ENCODE assay signal across 8 mouse cellular contexts in genomic region chr11:42182825-42183152, GRCm38 (mm10). TPM values are rescaled to one million over a fixed set of nuclear protein-coding genes. Genes with fewer than 3 reads are reported as not detected.
A peak's percentile ranks its signal among the peaks of the same experiment; 100 is the strongest.
DNase-seq lines count a peak whose midpoint lies in the region; ATAC-seq and TF ChIP-seq lines count a peak whose summit lies in the region.

Gene Gabra1 (minus strand): TSS chr11:42182930.

- H3K27me3 ChIP-seq in forebrain, embryonic 12.5 days, result peaks cover 23% of the 10 kb centered on the region
- no peaks in the 10 kb centered on the region for H3K27me3 ChIP-seq in midbrain, embryonic 13.5 days

- no peaks in the 10 kb centered on the region for H3K36me3 ChIP-seq in forebrain, embryonic 12.5 days (replicated peaks)
- H3K36me3 ChIP-seq in midbrain, embryonic 13.5 days, result no peaks in the 10 kb centered on the region

- H3K9ac ChIP-seq in forebrain, embryonic 12.5 days, result peak within 1 kb of the TSS; percentile 70
- H3K9ac ChIP-seq in midbrain, embryonic 13.5 days (replicated peaks), result peak within 1 kb of the TSS; percentile 86

- no peak for DNase-seq in gastrocnemius, adult 2 months
- no peak for DNase-seq in gastrocnemius, adult 18-20 months (ENCODE audit: low spot score)
- DNase-seq in layer of hippocampus, postnatal 14 days (ENCODE audit: low spot score in 2 of 2), result peak; percentile 28 to 32
- no peak for DNase-seq in yolk sac, embryonic 10.5 days (ENCODE audit: low spot score)

- H3K27ac ChIP-seq in gastrocnemius, adult 2 months, result no peak within 1 kb of the TSS
- no peak within 1 kb of the TSS for H3K27ac ChIP-seq in bone marrow macrophage, adult 2 months (ENCODE audit: insufficient read depth, low read depth, low read length)
- no peak within 1 kb of the TSS for H3K27ac ChIP-seq in forebrain, embryonic 12.5 days
- peak within 1 kb of the TSS; percentile 90 for H3K27ac ChIP-seq in midbrain, embryonic 13.5 days

- TF ChIP-seq POLR2A in bone marrow macrophage, adult 2 months (IDR thresholded peaks at IDR 0.05; ENCODE audit: borderline replicate concordance, low read depth, low read length), result no peak

- no peak for TF ChIP-seq CTCF in gastrocnemius, adult 2 months (IDR thresholded peaks at IDR 0.05)
- TF ChIP-seq CTCF in bone marrow macrophage, adult 2 months (IDR thresholded peaks at IDR 0.05; ENCODE audit: low read depth, low read length), result no peak

- no peaks in the 10 kb centered on the region for H3K9me3 ChIP-seq in forebrain, embryonic 12.5 days
- H3K9me3 ChIP-seq in midbrain, embryonic 13.5 days, result no peaks in the 10 kb centered on the region

- peak within 1 kb of the TSS; percentile 81 for H3K4me2 ChIP-seq in forebrain, embryonic 12.5 days
- peak within 1 kb of the TSS; percentile 71 for H3K4me2 ChIP-seq in midbrain, embryonic 13.5 days (replicated peaks)

- 1% methylated on average over 13 of the region's 13 CpGs for WGBS in forebrain, embryonic 12.5 days
- WGBS in midbrain, embryonic 13.5 days, result under 1% methylated on average over 13 of the region's 13 CpGs

- peak within 1 kb of the TSS; percentile 62 for H3K4me3 ChIP-seq in gastrocnemius, adult 2 months
- H3K4me3 ChIP-seq in bone marrow macrophage, adult 2 months (ENCODE audit: insufficient read depth, low read length), result peak within 1 kb of the TSS; percentile 14; the same call in 1 of the 2 replicates
- H3K4me3 ChIP-seq in forebrain, embryonic 12.5 days (replicated peaks), result peak within 1 kb of the TSS; percentile 57
- H3K4me3 ChIP-seq in midbrain, embryonic 13.5 days (replicated peaks), result peak within 1 kb of the TSS; percentile 71

- H3K4me1 ChIP-seq in bone marrow macrophage, adult 2 months (ENCODE audit: control insufficient read depth, insufficient read depth, low read length), result no peaks in the 10 kb centered on the region
- H3K4me1 ChIP-seq in forebrain, embryonic 12.5 days, result peaks cover 13% of the 10 kb centered on the region
- peaks cover 14% of the 10 kb centered on the region for H3K4me1 ChIP-seq in midbrain, embryonic 13.5 days (replicated peaks)

- intact Hi-C loops in gastrocnemius, adult 2 months (cut with DNase I), result no loop called here

- peak; percentile 74 for ATAC-seq in forebrain, embryonic 12.5 days (ENCODE audit: low FRiP score)
- ATAC-seq in midbrain, embryonic 13.5 days, result peak; percentile 83
- ATAC-seq in erythroid progenitor cell, adult 5-6 weeks (replicated peaks; ENCODE audit: low FRiP score, poor library complexity, severe bottlenecking), result no peak

RNA-seq across cellular contexts. Expression of gene Gabra1, which starts in this region (rescaled TPM):
- total RNA-seq in gastrocnemius, adult 2 months (2021), result 1 to 10 TPM in 1 of 2 experiments, under 1 TPM in 1; 0.31 to 1.6 TPM
- 1 to 10 TPM; 1.2 TPM for total RNA-seq in gastrocnemius, adult 18-20 months (2021)
- not detected in 2 replicates for polyA plus RNA-seq in bone marrow macrophage, adult 2 months (2012; ENCODE audit: insufficient read depth, insufficient read length, missing spikeins)
- 1.9 and 2.3 TPM in 2 replicates for polyA plus RNA-seq in forebrain, embryonic 12.5 days (2016; fragmentation: Nextera tagmentation; extraction: Ambion mirVana)
- total RNA-seq in layer of hippocampus, postnatal 14 days (2021), result 100 to 1,000 TPM; 250 to 258 TPM
- 15.6 and 18.8 TPM in 2 replicates for polyA plus RNA-seq in midbrain, embryonic 13.5 days (2015; fragmentation: Nextera tagmentation; extraction: Ambion mirVana)
- total RNA-seq in erythroid progenitor cell, adult 5-6 weeks (2015; ENCODE audit: low replicate concordance), result not detected in 2 replicates
- not detected in 2 replicates for total RNA-seq in erythroid progenitor cell, adult 5-6 weeks (2017; ENCODE audit: low replicate concordance)

Comparison
In these comparisons a context has a peak if more than half of its experiments do, and no peak if none do; other contexts are left out.
1. RNA of gene Gabra1 (total RNA-seq): 250 to 258 TPM in layer of hippocampus, postnatal 14 days; 0.31 to 1.6 TPM in gastrocnemius, adult 2 months, 1.2 TPM in gastrocnemius, adult 18-20 months and not detected in erythroid progenitor cell, adult 5-6 weeks; every median in the first group is over 10 times any median in the second.
2. DNase-seq: peak in layer of hippocampus, postnatal 14 days (2 of 2); none in gastrocnemius, adult 2 months (single experiment), gastrocnemius, adult 18-20 months (single experiment) and yolk sac, embryonic 10.5 days (single experiment).
3. H3K4me3 ChIP-seq: peak in every context shown above with its lines; median percentile 71 in midbrain, embryonic 13.5 days; 62 in gastrocnemius, adult 2 months; 57 in forebrain, embryonic 12.5 days; 14 in bone marrow macrophage, adult 2 months.